Mouse (Mus musculus): ENCODE results near the gene Opn1sw.

Opn1sw gene

GRCm38 (mm10) chr6:29388052-29388518 is at the start of gene Opn1sw:
TSS of gene Opn1sw (minus strand) at chr6:29388468.
- DNase-seq, result peak; percentile 26

GRCm38 (mm10) chr6:29436461-29436934 is 48.2 kb upstream of the Opn1sw start:
- DNase-seq, result no peak

- DNase-seq, result no peak
These were observed 47.7 kb upstream of the Opn1sw start for GRCm38 (mm10) chr6:29435940-29436451.

- DNase-seq, result no peak
These were observed 46.8 kb upstream of the Opn1sw start for GRCm38 (mm10) chr6:29434911-29435691.

GRCm38 (mm10) chr6:29433804-29434795 is 45.8 kb upstream of the Opn1sw start:
- DNase-seq, result no peak

- no peak for DNase-seq
These were observed 45.0 kb upstream of the Opn1sw start, which contains the start of gene Flnc for GRCm38 (mm10) chr6:29433038-29433803. TSS of gene Flnc (plus strand) at chr6:29433256.

- no peak for DNase-seq
These were observed 44.4 kb upstream of the Opn1sw start for GRCm38 (mm10) chr6:29432676-29433037.

- no peak for DNase-seq
These were observed 43.9 kb upstream of the Opn1sw start for GRCm38 (mm10) chr6:29432156-29432555.

GRCm38 (mm10) chr6:29431473-29431872 is 43.2 kb upstream of the Opn1sw start:
- DNase-seq, result no peak

- no peak for DNase-seq
These were observed 42.6 kb upstream of the Opn1sw start for GRCm38 (mm10) chr6:29430681-29431420.

GRCm38 (mm10) chr6:29428171-29428570 is 39.9 kb upstream of the Opn1sw start:
- DNase-seq, result no peak

GRCm38 (mm10) chr6:29426331-29426730 is 38.1 kb upstream of the Opn1sw start:
- no peak for DNase-seq

- no peak for DNase-seq
These were observed 36.9 kb upstream of the Opn1sw start for GRCm38 (mm10) chr6:29425118-29425517.

GRCm38 (mm10) chr6:29420596-29420995 is 32.3 kb upstream of the Opn1sw start:
- DNase-seq, result no peak

GRCm38 (mm10) chr6:29415446-29415845 is 27.2 kb upstream of the Opn1sw start:
- DNase-seq, result no peak

- DNase-seq, result no peak
These were observed 18.1 kb upstream of the Opn1sw start for GRCm38 (mm10) chr6:29406412-29406811.

GRCm38 (mm10) chr6:29402693-29403342 is 14.6 kb upstream of the Opn1sw start:
- no peak for DNase-seq

GRCm38 (mm10) chr6:29399851-29400250 is 11.6 kb upstream of the Opn1sw start:
- DNase-seq, result no peak

GRCm38 (mm10) chr6:29397575-29397974 is 9.3 kb upstream of the Opn1sw start:
- DNase-seq, result no peak

- DNase-seq, result no peak
These were observed 8.7 kb upstream of the Opn1sw start for GRCm38 (mm10) chr6:29396714-29397540.

Data from kidney, adult 11 months (tissue).